Mouse (Mus musculus) liver, adult 2 months (tissue): ENCODE results near the gene Tmem132a. TPM values are rescaled to one million over a fixed set of nuclear protein-coding genes. Genes with fewer than 3 reads are reported as not detected.

ENCODE experiments used
- DNase-seq: peaks from one replicate; pipeline ENCODE4 v3.0.0-alpha.2; 2011; ENCODE audit warnings: low read depth, low spot score; ENCODE audit errors: extremely low read depth
- H3K27ac ChIP-seq: fragments of 200-500 bp; replicated peaks from 2 replicates; pipeline ENCODE4 v1.5.1; 2012; ENCODE audit warnings: low read depth, mild to moderate bottlenecking, control low read depth, inconsistent platforms, low read length; ENCODE audit not compliant: insufficient read depth
- H3K27me3 ChIP-seq: fragments of 200-500 bp; 2 replicates; pipeline ENCODE4 v1.6.1; 2012; ENCODE audit warnings: mild to moderate bottlenecking, moderate library complexity, low read length, inconsistent platforms; ENCODE audit not compliant: control insufficient read depth, insufficient read depth
- H3K36me3 ChIP-seq: fragments of 200-500 bp; 2 replicates; pipeline ENCODE4 v1.6.1; 2012; ENCODE audit warnings: low read length, inconsistent platforms; ENCODE audit not compliant: control insufficient read depth, insufficient read depth
- H3K4me1 ChIP-seq: fragments of 200-500 bp; 2 replicates; pipeline ENCODE4 v1.6.1; 2011; ENCODE audit warnings: low read length; ENCODE audit not compliant: control insufficient read depth, insufficient read depth
- H3K4me3 ChIP-seq: fragments of 200-500 bp; 2 replicates; pipeline ENCODE4 v1.5.1; 2011; ENCODE audit warnings: low read depth, mild to moderate bottlenecking, control low read depth, low read length, moderate library complexity; ENCODE audit not compliant: insufficient read depth
- H3K79me2 ChIP-seq: fragments of 200-500 bp; 2 replicates; pipeline ENCODE4 v1.6.1; 2012; ENCODE audit warnings: inconsistent platforms, mild to moderate bottlenecking, low read length, moderate library complexity; ENCODE audit not compliant: control insufficient read depth, insufficient read depth
- H3K9ac ChIP-seq: fragments of 200-500 bp; 2 replicates; pipeline ENCODE4 v1.6.1; 2012; ENCODE audit warnings: low read depth, mild to moderate bottlenecking, control low read depth, inconsistent platforms, low read length
- CTCF ChIP-seq: fragments of 200-500 bp; IDR thresholded peaks from 2 replicates; pipeline ENCODE4 v1.5.1; 2011; ENCODE audit warnings: low read depth, low read length, control low read depth
- POLR2A ChIP-seq: fragments of 200-500 bp; IDR thresholded peaks from 2 replicates; pipeline ENCODE4 v1.6.1; 2011; ENCODE audit warnings: low read length, control low read depth; ENCODE audit not compliant: insufficient read depth; ENCODE audit errors: extremely low read depth
- WGBS: fragments of 180-500 bp; shearing (Covaris S2); methylation state at CpG from one replicate; pipeline ENCODE4 v1.1.7; 2018; 5-methylcytosine and 5-hydroxymethylcytosine counted together
- polyA plus RNA-seq: library from polyadenylated mRNA; depleted of rRNA; stranded (reverse); fragments of >200 nt; gene quantifications from 2 replicates; pipeline ENCODE4 v1.2.3, GENCODE M21; 2012
- total RNA-seq: library from RNA; depleted of rRNA; stranded (reverse); fragments of >200 nt; gene quantifications from 2 replicates; pipeline ENCODE4 v1.2.3, GENCODE M21; 2014

Gene Tmem132a
- total and polyA plus RNA-seq, 2 experiments, result 0.18 to 0.75 TPM

DNA sequence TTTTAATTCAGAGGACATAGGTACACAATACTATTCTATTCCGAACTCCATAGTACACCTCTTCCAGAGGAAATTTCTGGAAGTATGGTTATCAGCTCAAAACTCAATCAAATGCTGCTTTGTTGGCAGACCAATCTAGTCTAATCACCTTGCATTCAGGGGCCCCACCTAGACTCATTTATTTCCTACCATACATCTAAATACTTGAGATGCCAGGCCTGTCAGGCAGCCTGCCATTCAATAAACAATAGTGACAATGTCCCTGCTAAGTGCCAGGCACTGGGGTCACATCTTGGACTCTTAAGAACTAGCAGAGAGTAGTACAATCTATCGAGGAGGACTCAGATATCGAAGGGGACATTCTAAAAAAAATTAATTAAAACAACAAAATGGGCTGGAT lies 22.5 kb upstream of the Tmem132a start:
- 90% methylated on average over 3 of the region's 3 CpGs for WGBS
- no peak for DNase-seq
- TF ChIP-seq CTCF (no peak), POLR2A (no peak)

DNA sequence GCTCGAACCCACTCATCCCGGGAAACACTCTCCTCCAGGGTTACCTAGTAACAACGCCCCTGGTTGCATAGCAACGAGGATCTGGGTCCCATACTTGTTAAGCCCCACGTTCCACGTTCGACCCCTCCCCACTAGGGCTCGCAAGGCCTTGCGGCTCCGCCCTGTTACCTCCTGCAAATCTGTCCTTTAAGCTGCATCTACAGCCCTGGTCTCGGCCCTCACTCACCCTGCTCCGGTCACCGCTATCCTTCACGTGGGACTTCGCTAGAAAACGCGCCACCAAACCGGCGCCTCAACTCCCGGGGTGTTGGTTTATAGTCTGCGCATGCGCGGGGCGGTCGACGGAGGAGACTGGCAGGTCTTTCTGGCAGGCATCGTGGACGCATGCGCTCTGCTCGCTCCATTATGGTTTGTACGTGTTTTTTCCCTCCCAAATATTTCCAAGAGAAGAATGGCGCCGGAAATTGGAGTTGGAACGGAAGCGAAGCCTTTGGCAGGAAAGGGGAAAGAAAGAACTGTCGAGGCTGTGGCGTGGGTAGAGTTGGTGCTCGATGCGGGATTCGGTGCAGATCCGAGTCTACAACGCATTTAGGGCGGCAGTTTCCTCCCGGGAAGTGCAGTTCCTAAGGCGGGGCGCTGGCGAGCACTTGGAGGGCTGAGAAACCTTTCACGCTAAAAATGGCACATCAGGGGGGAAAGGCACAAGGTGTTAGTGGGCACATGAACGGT lies 11.8 kb upstream of the Tmem132a start, which contains the start of gene Tmem109:
Tmem109 (minus strand) TSS at position 576 of the 729 bp plus-strand sequence.
- H3K27me3 ChIP-seq, result no peaks in the 10 kb centered on the region
- H3K9ac ChIP-seq, result peak within 1 kb of the TSS; percentile 72
- H3K4me3 ChIP-seq, result peak within 1 kb of the TSS; percentile 79
- TF ChIP-seq CTCF, result 0 out of 2 replicates have a peak, but pooled peaks have one; percentile 23
- 0 out of 2 replicates have a peak, but pooled peaks have one; percentile 19 for TF ChIP-seq POLR2A
- peak; percentile 87 for DNase-seq
- under 1% methylated on average over 49 of the region's 49 CpGs for WGBS
- H3K36me3 ChIP-seq, result no peaks in the 10 kb centered on the region
- peaks cover 8% of the 10 kb centered on the region; the same call in 1 of the 2 replicates for H3K4me1 ChIP-seq
- H3K27ac ChIP-seq, result peak within 1 kb of the TSS; percentile 78
- H3K79me2 ChIP-seq, result peaks cover 20% of the 10 kb centered on the region; the same call in 1 of the 2 replicates

More for the DNA sequence above, 22.5 kb upstream of the Tmem132a start:
- H3K4me1 ChIP-seq, result peaks cover 5% of the 10 kb centered on the region
- no peak overlapping the region for H3K9ac ChIP-seq
- H3K27me3 ChIP-seq, result no peaks in the 10 kb centered on the region
- peaks cover 2% of the 10 kb centered on the region; the same call in 1 of the 2 replicates for H3K79me2 ChIP-seq
- no peak overlapping the region for H3K27ac ChIP-seq
- H3K4me3 ChIP-seq, result no peak overlapping the region
- no peaks in the 10 kb centered on the region for H3K36me3 ChIP-seq

DNA sequence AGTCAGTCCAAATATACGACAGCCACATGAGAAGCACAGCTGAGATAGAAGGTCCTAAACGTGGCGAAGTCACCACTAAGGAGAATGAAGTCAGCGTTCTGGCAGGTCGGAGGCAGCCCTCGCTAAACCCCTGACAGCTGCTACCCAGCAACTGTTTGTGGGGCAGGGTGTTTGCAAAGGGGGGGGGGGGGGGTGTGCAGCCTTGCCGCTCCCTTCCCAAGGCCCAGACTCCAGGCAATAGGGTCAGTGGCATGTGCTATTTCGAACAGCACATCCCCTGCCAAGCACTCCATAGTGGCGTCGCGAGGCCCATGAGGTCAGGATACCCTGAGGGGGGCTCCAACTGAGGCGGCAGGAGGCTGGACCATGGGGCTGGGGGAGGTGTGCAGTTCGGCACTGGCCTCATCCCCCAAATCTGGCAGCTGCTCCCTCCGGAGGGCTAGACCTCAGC lies 11.3 kb upstream of the Tmem132a start:
- no peak for DNase-seq
- H3K79me2 ChIP-seq, result peaks cover 20% of the 10 kb centered on the region; the same call in 1 of the 2 replicates
- peak overlapping the region; percentile 30; the same call in 1 of the 2 replicates for H3K27ac ChIP-seq
- 4% methylated on average over 14 of the region's 14 CpGs for WGBS
- peaks cover 8% of the 10 kb centered on the region; the same call in 1 of the 2 replicates for H3K4me1 ChIP-seq
- no peaks in the 10 kb centered on the region for H3K27me3 ChIP-seq
- TF ChIP-seq POLR2A, result no peak
- no peak for TF ChIP-seq CTCF
- no peaks in the 10 kb centered on the region for H3K36me3 ChIP-seq
- H3K9ac ChIP-seq, result peak overlapping the region; percentile 72
- peak overlapping the region; percentile 79 for H3K4me3 ChIP-seq

DNA sequence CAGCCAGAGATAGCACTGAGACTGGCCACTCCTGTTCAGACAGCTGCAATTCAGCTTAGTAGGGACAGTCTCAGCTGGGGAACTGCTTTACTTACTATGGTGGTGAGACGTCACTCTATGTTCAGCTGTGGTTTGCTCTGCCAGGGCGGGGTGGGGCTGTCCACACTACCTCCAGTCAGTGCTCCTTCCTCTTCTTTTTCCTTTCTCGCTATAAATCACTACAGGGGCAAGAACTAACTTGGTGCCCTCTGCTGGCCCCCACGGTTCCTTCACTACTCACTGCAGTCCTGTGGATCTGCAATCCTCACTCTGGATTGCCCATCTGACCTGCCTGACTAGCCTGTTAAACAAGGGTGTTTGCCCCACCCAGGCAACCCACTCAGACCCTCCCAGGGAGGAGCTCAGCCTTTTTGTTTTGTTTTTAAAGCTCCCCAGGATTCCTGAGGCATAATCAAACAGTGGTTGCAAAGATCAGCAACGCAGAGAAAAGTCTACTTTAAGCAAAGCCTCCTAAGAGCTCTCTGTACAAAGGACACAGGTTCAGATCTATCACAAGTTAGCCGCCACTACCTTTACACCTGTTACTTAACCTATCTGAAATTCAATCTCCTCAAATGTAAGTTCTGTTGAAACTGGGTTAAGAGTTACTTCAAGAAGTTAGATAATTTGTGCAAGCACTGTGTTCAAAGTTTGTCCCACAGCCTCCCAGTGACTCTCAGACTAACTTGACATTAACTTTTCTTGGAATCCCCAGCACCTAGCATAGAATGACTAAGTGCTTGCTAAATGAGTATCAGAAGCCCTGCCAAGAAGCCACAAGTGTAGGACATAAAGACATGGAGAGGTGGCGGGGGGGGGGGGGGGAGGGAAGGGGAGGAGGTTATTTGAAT lies 10.6 kb upstream of the Tmem132a start:
- H3K27ac ChIP-seq, result no peak overlapping the region
- H3K79me2 ChIP-seq, result peaks cover 20% of the 10 kb centered on the region; the same call in 1 of the 2 replicates
- H3K27me3 ChIP-seq, result no peaks in the 10 kb centered on the region
- H3K4me1 ChIP-seq, result peaks cover 8% of the 10 kb centered on the region; the same call in 1 of the 2 replicates
- H3K36me3 ChIP-seq, result no peaks in the 10 kb centered on the region
- 38% methylated on average over 7 of the region's 7 CpGs for WGBS
- H3K9ac ChIP-seq, result no peak overlapping the region
- peak; percentile 31 for DNase-seq
- no peak overlapping the region for H3K4me3 ChIP-seq
- TF ChIP-seq POLR2A (no peak), CTCF (peak; percentile 27; the same call in 1 of the 2 replicates)

DNA sequence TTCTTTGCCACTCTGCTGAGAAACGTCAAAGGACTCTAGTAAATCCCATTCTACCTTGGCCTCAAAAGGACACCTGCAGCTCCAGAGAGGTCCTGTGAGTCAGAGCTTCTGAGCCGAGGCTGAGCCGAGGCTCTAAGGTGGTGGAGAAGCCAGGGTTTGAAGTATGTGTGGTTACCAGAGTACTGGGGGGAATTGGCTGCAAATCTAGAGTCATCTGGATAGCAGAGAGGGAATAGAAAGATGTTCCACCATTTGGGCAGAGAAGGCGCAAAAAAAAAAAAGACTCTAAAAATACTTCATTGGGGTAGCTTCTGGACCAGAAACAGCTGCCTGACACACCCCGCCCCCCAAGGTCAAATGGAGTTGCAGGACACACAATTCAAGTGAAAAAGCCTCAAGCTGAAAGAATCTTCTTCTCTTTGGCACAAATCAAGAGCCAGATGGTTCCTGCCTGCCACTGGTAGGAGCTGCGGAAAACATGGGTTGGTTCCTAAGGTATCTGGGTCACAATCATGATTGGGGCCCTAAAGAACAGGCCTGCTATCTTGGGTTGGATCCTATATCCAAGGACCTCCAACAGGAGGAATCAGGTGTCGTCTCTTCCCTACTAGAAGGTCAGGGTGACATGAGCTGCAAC lies 8.6 kb upstream of the Tmem132a start:
- DNase-seq, result no peak
- Histone ChIP-seq H3K9ac (no peak overlapping the region), H3K79me2 (peaks cover 20% of the 10 kb centered on the region; the same call in 1 of the 2 replicates), H3K27me3 (no peaks in the 10 kb centered on the region), H3K4me1 (peaks cover 8% of the 10 kb centered on the region; the same call in 1 of the 2 replicates), H3K27ac (no peak overlapping the region), H3K36me3 (peaks cover 9% of the 10 kb centered on the region), H3K4me3 (no peak overlapping the region)
- 91% methylated on average over 7 of the region's 7 CpGs for WGBS
- TF ChIP-seq POLR2A, result no peak
- TF ChIP-seq CTCF, result no peak
